Mouse (Mus musculus) hindlimb bud, embryonic 11.5 days (tissue): ENCODE measurements at regions not wholly inside any gene's neighbourhood (a gene's known extent, or its start where the extent isn't known, plus 50 kb on each side); places are given as distances from the start of the nearest gene placed in this dataset.
A peak's percentile ranks its signal among the peaks of the same experiment; 100 is the strongest.

Experiments used
- DNase-seq: peaks from one replicate; pipeline ENCODE4 v3.0.0-alpha.2; 2012; ENCODE audit warnings: low read depth, low spot score; ENCODE audit errors: extremely low spot score

GRCm38 (mm10) chr13:71653939-71654467, 309.5 kb downstream of the Irx1 start:
- no peak for DNase-seq

- DNase-seq = no peak
Measured at GRCm38 (mm10) chr13:71653212-71653938, 310.1 kb downstream of the Irx1 start.

GRCm38 (mm10) chr13:71649876-71650275, 313.6 kb downstream of the Irx1 start:
- no peak for DNase-seq

- no peak for DNase-seq
Measured at GRCm38 (mm10) chr13:71649031-71649430, 314.5 kb downstream of the Irx1 start.

- no peak for DNase-seq
Measured at GRCm38 (mm10) chr13:71631447-71631846, 332.1 kb downstream of the Irx1 start.

GRCm38 (mm10) chr13:71617198-71617597, 346.3 kb downstream of the Irx1 start:
- DNase-seq = no peak

GRCm38 (mm10) chr13:71612393-71613179, 350.9 kb downstream of the Irx1 start:
- DNase-seq = no peak

GRCm38 (mm10) chr13:71582486-71582885, 381.0 kb downstream of the Irx1 start:
- DNase-seq = no peak

GRCm38 (mm10) chr13:71565895-71566294, 397.6 kb downstream of the Irx1 start:
- no peak for DNase-seq

- DNase-seq = peak; percentile 77
Measured at GRCm38 (mm10) chr13:71565388-71565787, 398.1 kb downstream of the Irx1 start.

- peak; percentile 22 for DNase-seq
Measured at GRCm38 (mm10) chr13:71558477-71559215, 404.9 kb downstream of the Irx1 start.

- no peak for DNase-seq
Measured at GRCm38 (mm10) chr13:71555471-71555870, 408.1 kb downstream of the Irx1 start.

- no peak for DNase-seq
Measured at GRCm38 (mm10) chr13:71550109-71550508, 413.4 kb downstream of the Irx1 start.

GRCm38 (mm10) chr13:71549206-71549831, 414.2 kb downstream of the Irx1 start:
- DNase-seq = no peak

GRCm38 (mm10) chr13:71538226-71538625, 425.3 kb downstream of the Irx1 start:
- no peak for DNase-seq

- DNase-seq = no peak
Measured at GRCm38 (mm10) chr13:71532796-71533351, 430.6 kb downstream of the Irx1 start.

- DNase-seq = no peak
Measured at GRCm38 (mm10) chr13:71529397-71530122, 434.0 kb downstream of the Irx1 start.

- DNase-seq = no peak
Measured at GRCm38 (mm10) chr13:71517776-71518175, 445.7 kb downstream of the Irx1 start.

- DNase-seq = no peak
Measured at GRCm38 (mm10) chr13:71513204-71513603, 450.3 kb downstream of the Irx1 start.

GRCm38 (mm10) chr13:71507956-71508401, 455.5 kb downstream of the Irx1 start:
- no peak for DNase-seq
